Mouse (Mus musculus): ENCODE data around the gene Pitpnm3. TPM values are rescaled to one million over a fixed set of nuclear protein-coding genes. Genes with fewer than 3 reads are reported as not detected.
A peak's percentile ranks its signal among the peaks of the same experiment; 100 is the strongest.

The Pitpnm3 gene
- total RNA-seq, 2 experiments from 2014 or later, result 1.5 to 1.8 TPM

DNA sequence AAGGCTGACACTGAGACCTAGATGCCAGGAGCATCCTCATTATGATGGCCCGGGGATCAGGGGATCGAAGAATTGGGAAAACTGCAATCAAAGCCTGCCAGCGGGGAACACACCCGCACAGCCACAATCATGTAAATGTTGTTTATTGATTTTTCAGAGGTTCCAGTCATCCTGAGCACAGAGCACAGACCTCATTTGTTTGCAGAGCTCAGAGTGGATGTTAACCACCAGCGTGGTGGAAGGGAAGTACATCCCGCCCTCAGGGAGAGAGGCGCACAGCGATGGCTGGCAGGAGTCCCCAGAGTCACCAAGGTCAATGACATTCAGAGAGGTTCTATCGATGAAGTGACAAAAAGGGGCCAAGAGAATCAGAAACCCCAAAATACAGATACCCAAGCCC is 107.7 kb downstream of the Pitpnm3 start:
- no peak for DNase-seq

DNA sequence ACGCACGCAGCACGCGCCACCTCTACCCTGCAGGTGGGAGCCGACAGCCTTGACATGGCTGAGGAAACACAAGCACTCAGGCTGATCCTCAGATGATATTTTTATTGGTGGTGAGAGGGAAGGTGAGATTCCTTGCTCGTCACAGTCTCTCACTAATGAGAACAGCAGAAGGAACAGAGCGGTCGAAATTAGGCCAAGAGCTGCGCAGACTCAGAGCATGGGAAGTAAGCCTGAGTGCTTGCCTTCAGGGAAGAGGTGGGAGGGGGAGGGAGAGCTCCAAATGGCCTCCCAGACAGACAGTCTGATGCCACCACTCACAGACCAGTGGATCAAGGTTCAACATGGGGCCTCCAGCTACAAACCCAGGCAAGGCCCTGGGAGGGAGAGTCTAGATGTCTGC is 109.1 kb downstream of the Pitpnm3 start:
- no peak for DNase-seq
- intact Hi-C loops (cut with DNase I), result loop anchor here (10.0 kb wide), 1 partner anchor 462 kb away; no protein-coding TSS in a partner anchor

More for the DNA sequence above, 107.7 kb downstream of the Pitpnm3 start:
- intact Hi-C loops (cut with DNase I), result loop anchor here (10.0 kb wide), 1 partner anchor 463 kb away; no protein-coding TSS in a partner anchor

DNA sequence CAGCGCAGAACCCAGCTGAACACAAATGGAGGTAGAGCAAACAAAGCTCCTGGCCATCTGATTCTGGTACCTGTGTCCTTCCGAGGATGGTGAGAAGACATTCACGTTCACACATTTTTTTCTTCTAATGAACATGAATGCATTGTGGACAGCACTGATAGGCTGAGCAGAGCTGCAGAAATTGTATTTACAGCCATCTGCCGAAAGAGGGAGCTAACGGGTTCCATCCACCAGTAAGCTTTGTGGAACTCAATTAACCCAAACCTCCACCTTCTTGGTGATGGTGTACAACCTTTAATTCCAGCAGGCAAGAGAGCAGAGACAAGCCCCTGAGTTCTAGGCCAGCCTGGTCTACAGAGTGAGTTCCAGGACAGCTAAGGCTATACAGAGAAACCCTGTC is 109.7 kb downstream of the Pitpnm3 start:
- intact Hi-C loops (cut with DNase I), result loop anchor here (2.0 to 10.0 kb wide), 2 partner anchors 351 to 461 kb away; no protein-coding TSS in a partner anchor
- DNase-seq, result no peak

DNA sequence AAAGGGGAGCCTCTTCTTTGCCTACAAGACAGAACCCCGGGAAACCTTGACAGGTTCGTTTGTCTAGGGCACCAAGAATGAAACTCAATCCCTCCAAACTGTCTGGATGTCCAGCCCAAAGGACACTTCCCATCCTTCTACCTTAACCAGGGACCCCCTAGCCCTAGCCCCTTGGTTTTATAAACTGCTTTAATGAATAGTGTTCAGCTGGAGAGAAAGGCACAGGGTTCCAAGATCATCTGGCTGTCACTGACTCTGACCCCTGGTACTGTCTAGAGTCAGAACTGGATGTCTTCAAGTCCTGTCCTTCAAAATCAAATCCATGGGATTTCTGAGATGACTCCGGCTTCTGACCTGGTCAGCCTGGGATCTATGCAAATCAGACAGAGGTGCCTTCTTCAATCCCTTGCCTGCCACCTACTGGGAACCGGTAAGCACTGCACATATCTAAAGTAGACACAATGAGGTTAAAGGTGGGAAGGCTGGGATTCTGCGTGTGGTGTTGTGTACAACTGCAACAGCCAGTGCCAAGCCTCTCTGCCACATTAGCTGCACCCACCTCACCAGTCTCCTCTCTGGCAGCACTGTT is 111.3 kb downstream of the Pitpnm3 start:
- intact Hi-C loops (cut with DNase I), result loop anchor here (1.0 to 10.0 kb wide), 4 partner anchors 33 to 687 kb away; no protein-coding TSS in a partner anchor
- DNase-seq, result peak; percentile 66 to 68

DNA sequence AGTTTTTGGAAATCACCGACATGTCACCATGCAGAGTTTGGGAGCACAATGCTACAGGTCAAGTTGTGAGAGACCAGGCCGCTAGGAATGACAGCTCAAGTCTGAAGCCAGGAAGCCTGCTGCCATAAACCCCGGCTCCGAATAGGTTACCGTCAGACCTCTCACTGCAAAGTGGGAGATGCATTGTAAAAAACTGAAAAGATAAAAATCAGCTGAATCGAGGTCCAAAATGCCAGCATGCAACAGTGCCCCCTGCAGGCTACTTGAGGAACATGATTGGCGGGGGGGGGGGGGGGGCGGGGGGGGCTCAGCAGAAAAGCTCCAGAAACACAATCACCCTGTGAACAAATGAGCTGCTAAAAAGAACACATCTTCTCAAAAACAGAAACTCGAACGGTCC is 112.0 kb downstream of the Pitpnm3 start:
- intact Hi-C loops (cut with DNase I), result loop anchor here (5.0 to 10.0 kb wide), 2 partner anchors 459 to 686 kb away; no protein-coding TSS in a partner anchor
- peak in 1 of 2 experiments; percentile 15 for DNase-seq

DNA sequence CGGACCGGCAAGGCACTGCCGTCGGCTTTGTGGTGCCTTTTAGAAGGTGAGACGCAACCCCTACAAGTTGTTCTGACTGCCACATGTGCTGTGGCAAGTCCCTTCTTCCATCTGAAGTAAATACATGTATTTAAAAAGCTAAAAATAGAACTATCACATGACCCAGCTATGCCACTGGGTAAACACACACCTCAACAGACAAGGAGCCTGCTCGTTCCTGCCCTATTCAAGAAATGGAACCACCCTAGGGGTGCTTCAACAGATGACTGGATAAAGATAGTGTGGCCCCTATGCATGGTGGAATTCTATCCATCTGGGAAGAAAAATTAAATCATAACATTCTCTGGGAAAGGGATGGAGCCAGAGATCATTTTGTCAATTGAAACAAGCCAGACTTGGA is 112.8 kb downstream of the Pitpnm3 start:
- intact Hi-C loops (cut with DNase I), result loop anchor here (5.0 to 10.0 kb wide), 2 partner anchors 458 to 686 kb away; no protein-coding TSS in a partner anchor
- no peak for DNase-seq

DNA sequence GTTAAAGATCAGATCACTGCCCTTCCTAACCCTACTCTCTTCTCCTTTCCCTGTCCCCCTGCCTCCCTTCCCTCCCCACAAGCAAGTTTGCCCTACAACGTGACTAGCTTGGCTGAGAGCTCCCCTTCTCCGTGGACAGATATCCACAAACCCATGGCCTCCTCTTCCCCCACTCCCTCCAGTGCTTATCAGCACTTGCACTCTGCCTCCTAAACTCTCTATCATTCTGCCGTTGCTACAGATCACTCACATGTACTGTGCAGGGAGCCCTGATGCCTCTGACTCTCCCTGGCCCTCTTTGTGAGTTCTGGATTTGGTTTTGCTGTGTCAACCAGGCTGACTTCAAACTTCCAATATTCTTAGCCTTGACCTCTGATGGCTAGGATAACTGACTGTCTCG is 114.6 kb downstream of the Pitpnm3 start:
- intact Hi-C loops (cut with DNase I), result loop anchor here (5.0 to 10.0 kb wide), 2 partner anchors 456 to 684 kb away; no protein-coding TSS in a partner anchor
- no peak for DNase-seq

DNA sequence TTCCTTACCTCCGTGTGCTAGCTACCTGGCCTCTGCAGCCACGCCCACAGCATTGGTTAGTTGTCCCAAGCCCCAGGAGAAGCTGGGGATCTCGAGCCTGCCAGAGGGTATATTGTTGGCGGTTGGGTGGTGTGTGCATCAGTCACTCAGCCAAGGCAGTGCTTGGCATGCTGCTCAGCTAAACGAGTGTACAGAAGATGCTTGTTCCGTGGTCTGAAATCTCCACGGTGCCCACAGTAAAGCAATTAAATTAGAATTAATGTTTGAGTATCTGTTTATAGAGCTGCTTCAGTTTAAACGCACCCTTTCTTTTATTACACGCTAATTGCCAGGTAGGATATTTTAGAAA is 118.4 kb downstream of the Pitpnm3 start:
- intact Hi-C loops (cut with DNase I), result no loop called here
- no peak for DNase-seq

DNA sequence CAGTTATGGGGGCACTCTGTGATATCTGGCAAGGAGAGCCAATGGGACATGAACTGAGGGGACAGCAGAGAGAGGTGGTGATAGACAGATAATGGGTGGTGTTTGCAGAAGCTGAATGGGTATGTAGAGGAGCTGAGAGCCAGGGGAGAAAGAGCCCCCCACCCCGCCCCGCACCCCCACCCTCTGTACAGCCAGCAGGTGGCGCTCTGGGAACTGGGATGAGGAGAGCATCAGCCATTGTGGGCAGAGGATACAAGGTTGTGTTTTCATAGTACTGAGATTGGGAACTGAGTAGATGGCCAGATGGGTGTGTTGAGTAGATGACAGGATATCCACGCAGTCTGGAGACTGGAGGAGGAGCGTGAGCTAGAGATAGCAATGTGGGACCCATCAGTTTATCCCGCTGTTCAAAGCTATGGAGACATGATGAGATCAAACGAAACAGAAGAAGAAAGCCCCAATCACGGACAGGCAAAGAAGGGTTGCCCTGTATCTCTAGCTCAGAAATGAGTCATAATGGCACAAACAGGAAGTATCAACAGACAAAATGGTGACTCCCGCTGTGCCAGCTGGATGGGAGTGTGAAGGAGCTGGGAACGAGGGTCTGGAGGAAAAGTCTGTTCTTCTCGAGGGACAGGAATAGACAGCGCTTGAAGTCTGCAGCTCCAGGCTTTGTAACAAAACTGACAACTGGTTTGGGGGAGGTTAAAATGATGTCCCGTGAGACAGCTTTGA is 118.9 kb downstream of the Pitpnm3 start:
- DNase-seq, result no peak
- intact Hi-C loops (cut with DNase I), result no loop called here

DNA sequence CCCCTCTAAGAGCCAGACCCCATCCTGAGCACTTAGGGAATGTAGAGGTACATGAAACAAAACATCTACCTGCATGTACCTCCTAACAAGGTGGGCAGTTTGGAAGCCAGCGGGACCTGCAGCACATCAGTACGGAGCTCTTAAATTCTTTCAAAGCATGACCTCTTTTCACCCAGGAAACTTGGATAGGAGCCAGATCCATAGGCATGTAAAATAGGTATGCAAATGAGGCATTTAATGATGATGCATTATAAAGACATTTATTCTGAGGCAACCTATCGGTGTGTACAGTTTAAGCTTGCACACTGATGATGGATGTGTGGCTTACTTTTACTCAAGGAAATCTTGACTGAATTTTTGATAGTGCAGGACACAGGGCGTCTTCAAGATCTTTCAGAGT is 120.9 kb downstream of the Pitpnm3 start:
- intact Hi-C loops (cut with DNase I), result no loop called here
- no peak for DNase-seq

DNA sequence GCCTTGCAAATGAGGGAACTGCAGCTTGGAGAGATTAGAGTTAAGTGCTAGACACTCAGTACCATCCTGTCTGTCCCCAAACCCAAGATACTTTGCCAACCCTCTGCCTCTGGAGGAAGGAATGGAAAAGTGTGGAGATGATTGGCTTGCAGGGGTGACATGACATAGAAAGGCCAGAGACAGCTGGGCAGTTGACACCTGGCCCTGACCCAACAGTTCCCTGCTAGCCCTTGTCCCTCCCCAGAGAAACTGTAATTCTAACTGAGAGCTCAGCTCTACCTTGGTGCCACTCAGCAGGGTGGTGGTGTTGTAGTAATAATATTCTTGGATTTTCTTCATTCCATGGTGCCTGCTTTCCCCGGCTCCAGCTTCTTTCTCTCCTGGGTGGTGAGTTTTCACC is 123.6 kb downstream of the Pitpnm3 start:
- intact Hi-C loops (cut with DNase I), result no loop called here
- DNase-seq, result no peak

DNA sequence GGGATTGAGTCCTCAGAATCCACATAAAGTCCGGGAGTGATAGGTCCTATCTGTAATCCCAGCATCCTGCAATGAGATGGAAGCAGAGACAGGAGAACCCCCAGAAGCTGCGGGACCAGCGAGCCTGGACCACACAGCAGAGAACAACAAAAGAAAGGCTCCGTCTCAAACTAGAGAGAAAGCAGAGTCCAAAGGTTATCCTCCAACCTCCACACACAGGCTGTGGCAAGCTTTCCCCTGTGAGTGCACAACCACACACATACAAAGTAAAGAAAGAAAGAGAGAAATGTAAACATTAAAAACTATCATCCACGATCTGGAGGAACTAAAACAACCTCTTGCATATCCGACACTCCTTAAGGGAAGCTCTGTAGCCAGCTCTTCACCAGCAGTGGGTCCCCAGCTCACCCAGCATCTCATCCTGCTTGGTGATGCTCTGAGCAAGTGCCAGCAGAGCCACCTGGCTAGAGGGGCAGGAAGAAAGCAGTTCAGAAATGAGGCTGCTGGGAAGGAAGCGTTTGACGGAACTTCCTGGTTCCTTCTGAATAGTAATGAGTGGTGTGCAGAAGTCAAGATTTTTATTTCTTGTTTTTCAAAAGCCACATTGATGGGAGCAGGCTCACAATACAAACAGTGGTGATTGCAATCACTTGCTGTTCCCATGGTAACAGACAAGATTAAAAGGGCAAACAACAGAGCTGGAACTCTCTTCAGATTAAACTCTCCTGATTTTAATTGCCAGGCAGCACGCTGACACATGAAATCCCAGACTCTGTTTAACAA is 124.4 kb downstream of the Pitpnm3 start:
- intact Hi-C loops (cut with DNase I), result no loop called here

DNA sequence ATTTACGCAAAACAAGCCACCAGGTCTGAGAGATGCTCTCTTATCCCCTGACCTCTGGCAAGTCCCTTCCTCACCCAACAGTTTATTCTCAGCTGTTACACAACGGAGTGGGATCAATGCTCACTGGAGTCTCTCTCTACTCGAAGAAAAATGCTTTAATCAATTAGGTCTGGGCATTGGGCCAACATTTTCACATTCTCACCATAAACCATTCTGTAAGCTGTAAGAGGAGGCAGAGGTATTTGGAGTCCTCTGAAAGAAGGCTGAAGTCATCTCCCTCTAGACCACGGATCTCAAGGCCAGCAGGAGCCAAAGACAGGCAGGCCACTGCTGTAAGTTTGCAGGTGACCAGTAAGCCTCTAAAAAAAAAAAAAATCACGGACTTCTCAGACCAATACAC is 125.2 kb downstream of the Pitpnm3 start:
- intact Hi-C loops (cut with DNase I), result no loop called here
- no peak for DNase-seq

More for the DNA sequence above, 124.4 kb downstream of the Pitpnm3 start:
- no peak for DNase-seq

DNA sequence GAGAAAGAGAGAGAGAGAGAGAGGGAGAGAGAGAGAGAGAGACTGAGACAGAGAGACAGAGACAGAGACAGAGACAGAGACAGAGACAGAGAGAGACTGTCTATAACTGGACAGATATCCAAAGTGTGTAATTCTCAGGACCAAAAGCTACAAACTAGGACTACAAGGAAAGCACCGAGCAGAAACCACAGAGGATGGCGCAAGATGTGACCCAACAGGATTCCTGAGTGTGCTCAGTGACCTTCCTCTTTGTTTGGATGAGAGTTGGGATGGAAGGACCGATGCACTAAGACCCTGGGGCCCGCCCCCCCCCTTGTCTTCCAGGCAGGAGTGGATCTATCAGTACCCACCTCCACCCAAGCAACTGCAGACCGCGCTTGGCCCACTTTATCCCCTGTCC is 130.0 kb downstream of the Pitpnm3 start:
- intact Hi-C loops (cut with DNase I), result no loop called here
- DNase-seq, result no peak

DNA sequence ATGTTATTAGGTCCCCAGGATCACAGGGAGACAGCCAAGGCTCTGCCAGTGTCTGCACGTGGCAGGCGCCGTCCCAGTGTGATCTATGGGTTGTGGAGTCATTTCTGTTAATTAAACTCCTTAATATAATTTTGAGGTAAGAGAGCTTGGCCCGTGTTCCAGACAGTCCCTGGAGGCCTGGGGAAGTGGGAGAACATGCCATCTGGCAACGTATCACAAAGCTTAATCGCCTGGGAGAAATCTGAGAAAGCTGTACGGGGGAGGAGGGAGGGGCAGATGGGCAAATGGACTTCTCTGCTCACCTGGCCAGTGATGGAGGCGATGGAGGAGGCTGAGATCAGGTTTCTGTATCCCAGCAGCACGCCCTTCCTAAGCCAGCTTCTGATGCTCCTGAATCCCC is 132.4 kb downstream of the Pitpnm3 start:
- no peak for DNase-seq
- intact Hi-C loops (cut with DNase I), result no loop called here

DNA sequence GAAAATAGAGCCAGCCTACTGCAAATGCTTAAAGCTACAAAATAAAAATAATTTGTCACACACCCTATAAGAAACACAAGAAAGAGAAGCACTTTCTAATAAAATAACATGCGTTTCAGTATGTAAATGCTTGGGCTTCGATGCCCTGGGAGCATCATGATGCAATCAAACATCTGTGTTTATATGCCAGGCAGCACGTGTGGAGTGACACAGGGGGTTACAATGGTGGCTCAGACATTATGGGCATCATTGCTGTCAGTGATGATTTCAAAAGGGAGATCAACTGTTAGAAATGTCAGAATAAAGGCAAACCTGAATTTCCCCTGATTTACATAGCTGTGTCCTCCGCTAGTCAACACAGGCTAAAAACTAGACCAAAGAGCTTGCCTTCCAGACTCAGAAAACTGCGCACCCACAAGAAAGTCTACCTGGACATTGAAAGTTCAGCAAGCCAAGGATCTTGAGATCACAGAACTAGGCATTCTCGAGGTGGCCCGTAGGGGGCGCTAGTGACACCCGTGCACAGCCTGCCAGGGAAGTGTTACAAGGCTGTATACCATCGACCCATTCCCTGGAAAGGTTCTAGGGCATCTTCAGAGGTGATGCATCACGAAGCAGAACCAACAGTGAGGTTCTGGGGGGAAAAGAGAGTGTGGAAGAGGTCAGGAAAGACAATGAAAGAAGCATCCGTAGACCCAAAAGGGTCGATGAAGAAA is 133.3 kb downstream of the Pitpnm3 start:
- intact Hi-C loops (cut with DNase I), result no loop called here
- DNase-seq, result peak; percentile 14 to 36

DNA sequence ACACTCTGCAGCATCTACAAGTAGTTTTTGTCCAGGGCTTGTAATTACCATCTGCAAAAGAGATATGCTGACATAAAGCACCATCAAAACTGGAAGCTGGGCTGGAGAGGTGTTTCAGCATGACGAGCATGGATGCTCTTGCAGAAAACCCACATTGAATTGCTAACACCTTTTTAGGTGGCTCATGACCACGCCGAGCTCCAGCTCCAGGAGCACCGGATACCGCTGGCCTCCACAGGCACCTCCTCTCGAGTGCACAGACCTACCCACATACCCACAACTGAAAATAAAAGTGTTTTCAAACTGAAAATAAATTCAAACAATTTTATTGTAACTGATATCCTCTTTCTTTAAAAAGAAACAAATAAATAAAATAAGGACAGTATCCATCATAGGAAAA is 135.4 kb downstream of the Pitpnm3 start:
- DNase-seq, result no peak
- intact Hi-C loops (cut with DNase I), result no loop called here
